Mouse (Mus musculus) CH12.LX (cell line): Measurements from ENCODE around the gene Pbld1.

Source experiments
- CTCF ChIP-seq, 2 experiments: IDR thresholded peaks in 1 of 2; conservative IDR thresholded peaks in 1 of 2; 2 replicates each; pipeline ENCODE4 v1.5.1; 2011 to 2012; ENCODE audit warnings: low read depth in 2 of 2, low read length in 2 of 2, improper control_type of control experiment in 1 of 2, inconsistent platforms in 1 of 2, mild to moderate bottlenecking in 1 of 2, moderate library complexity in 1 of 2
- POLR2A ChIP-seq: IDR thresholded peaks from 2 replicates; pipeline ENCODE4 v1.6.1; 2011; ENCODE audit warnings: low read depth, mild to moderate bottlenecking, improper control_type of control experiment, low read length
- RAD21 ChIP-seq: IDR thresholded peaks from 2 replicates; pipeline ENCODE4 v1.6.1; 2011; ENCODE audit warnings: low read depth, mild to moderate bottlenecking, low read length, improper control_type of control experiment, moderate library complexity
- TCF12 ChIP-seq: IDR thresholded peaks from 2 replicates; pipeline ENCODE4 v1.6.1; 2014; ENCODE audit warnings: low read depth, mild to moderate bottlenecking, inconsistent platforms, low read length, improper control_type of control experiment
- ZNF384 ChIP-seq: IDR thresholded peaks from 2 replicates; pipeline ENCODE4 v1.6.1; 2012; ENCODE audit warnings: low read depth, low read length, improper control_type of control experiment, inconsistent platforms

- TF ChIP-seq CTCF (conservative IDR thresholded peaks at IDR 0.05 in 1 of 2, IDR thresholded peaks at IDR 0.05 in 1 of 2; ENCODE audit: low read depth in 2 of 2, low read length in 2 of 2) (no peak), POLR2A (no peak), RAD21 (no peak), TCF12 (no peak), ZNF384 (no peak)
Measured at GRCm38 (mm10) chr10:63096757-63097156, 36.8 kb downstream of the Pbld1 start.
